Mouse (Mus musculus): ENCODE measurements around the gene 4930512M02Rik. TPM values are rescaled to one million over a fixed set of nuclear protein-coding genes. Genes with fewer than 3 reads are reported as not detected.

The 4930512M02Rik gene
- polyA plus RNA-seq, 1 experiment from 2014 or later: not detected

- ATAC-seq (ENCODE audit: low FRiP score, low TSS enrichment): no peak
- Histone ChIP-seq H3K27ac (replicated peaks; ENCODE audit: low read depth, low read length) (no peak overlapping the region), H3K36me3 (ENCODE audit: control insufficient read depth, insufficient read depth, low read length) (no peaks in the 10 kb centered on the region), H3K4me3 (replicated peaks; ENCODE audit: low read depth, low read length) (no peak overlapping the region), H3K9me3 (ENCODE audit: control insufficient read depth, low read length) (no peaks in the 10 kb centered on the region), H3K4me1 (ENCODE audit: control insufficient read depth, insufficient read depth, low read length) (no peaks in the 10 kb centered on the region), H3K27me3 (ENCODE audit: control insufficient read depth, insufficient read depth, low read length) (no peaks in the 10 kb centered on the region), H3K4me2 (ENCODE audit: low read length) (no peak overlapping the region), H3K9ac (replicated peaks; ENCODE audit: low read length) (no peak overlapping the region)
- no peak for DNase-seq
Observed at GRCm38 (mm10) chr11:11570747-11571146, 56.9 kb downstream of the 4930512M02Rik start.

DNA sequence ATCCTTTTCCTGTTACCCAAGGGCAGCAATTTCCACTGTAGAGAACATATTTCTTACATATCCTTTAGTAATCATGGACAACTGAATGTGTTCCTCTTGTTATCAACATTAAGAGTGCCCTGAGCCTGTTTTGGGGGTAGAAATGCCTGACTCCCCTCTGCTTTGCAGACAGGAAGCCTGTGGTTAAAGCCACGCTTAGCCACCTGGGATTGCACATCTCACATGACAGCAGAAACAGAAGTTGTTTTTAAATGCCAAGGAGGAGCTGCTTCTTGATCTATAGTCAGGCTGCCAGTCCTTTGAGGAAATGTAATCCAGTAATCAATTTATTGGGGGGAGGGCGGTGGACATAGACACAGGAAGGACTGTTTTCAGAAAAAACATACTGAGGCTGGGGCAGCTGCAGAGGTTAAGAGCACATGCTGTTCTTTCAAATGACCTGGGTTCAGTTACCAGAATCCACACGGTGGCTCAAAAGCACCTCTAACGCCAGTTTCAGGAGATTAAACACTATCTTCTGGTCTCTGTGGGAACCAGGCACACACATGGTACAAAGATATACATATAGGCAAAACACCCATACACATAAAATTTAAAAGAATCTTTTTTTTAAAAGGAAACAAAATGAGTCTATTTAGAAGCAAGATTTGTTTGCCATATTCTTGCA, 58.0 kb downstream of the 4930512M02Rik start:
- Histone ChIP-seq H3K4me1 (ENCODE audit: control insufficient read depth, insufficient read depth, low read length) (no peaks in the 10 kb centered on the region), H3K27me3 (ENCODE audit: control insufficient read depth, insufficient read depth, low read length) (no peaks in the 10 kb centered on the region), H3K36me3 (ENCODE audit: control insufficient read depth, insufficient read depth, low read length) (no peaks in the 10 kb centered on the region), H3K4me3 (replicated peaks; ENCODE audit: low read depth, low read length) (no peak overlapping the region), H3K4me2 (ENCODE audit: low read length) (no peak overlapping the region), H3K9ac (replicated peaks; ENCODE audit: low read length) (no peak overlapping the region), H3K9me3 (ENCODE audit: control insufficient read depth, low read length) (no peaks in the 10 kb centered on the region), H3K27ac (replicated peaks; ENCODE audit: low read depth, low read length) (no peak overlapping the region)
- ATAC-seq (ENCODE audit: low FRiP score, low TSS enrichment) (no peak), DNase-seq (no peak)
- 67% methylated on average over 4 of the region's 4 CpGs for WGBS

DNA sequence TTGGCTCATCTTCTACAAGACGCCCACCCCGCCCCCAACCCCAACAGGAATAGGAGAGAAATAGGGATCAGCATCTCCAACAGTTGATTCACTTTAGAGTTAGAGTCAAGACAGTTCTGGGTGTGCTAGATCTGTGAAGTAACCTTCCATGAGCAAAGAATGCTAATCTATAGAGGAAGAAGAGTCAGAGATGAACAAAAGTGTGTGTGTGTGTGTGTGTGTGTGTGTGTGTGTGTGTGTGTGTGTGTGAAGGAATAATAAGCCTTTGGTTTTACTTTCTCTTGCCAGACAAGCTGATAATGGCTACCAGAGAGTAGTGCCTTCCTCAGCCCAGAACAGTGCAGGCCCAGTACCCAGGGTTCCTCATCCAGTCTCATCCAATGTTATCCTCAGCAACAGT, 59.6 kb downstream of the 4930512M02Rik start:
- H3K27me3 ChIP-seq (ENCODE audit: control insufficient read depth, insufficient read depth, low read length): no peaks in the 10 kb centered on the region
- DNase-seq (no peak), ATAC-seq (ENCODE audit: low FRiP score, low TSS enrichment) (no peak)
- 95% methylated on average over 2 of the region's 2 CpGs for WGBS
- H3K36me3 ChIP-seq (ENCODE audit: control insufficient read depth, insufficient read depth, low read length): no peaks in the 10 kb centered on the region
- no peak overlapping the region for H3K9ac ChIP-seq (replicated peaks; ENCODE audit: low read length)
- no peak overlapping the region for H3K4me3 ChIP-seq (replicated peaks; ENCODE audit: low read depth, low read length)
- H3K9me3 ChIP-seq (ENCODE audit: control insufficient read depth, low read length): no peaks in the 10 kb centered on the region
- no peak overlapping the region for H3K4me2 ChIP-seq (ENCODE audit: low read length)
- H3K4me1 ChIP-seq (ENCODE audit: control insufficient read depth, insufficient read depth, low read length): no peaks in the 10 kb centered on the region
- no peak overlapping the region for H3K27ac ChIP-seq (replicated peaks; ENCODE audit: low read depth, low read length)

GRCm38 (mm10) chr11:11565146-11565820, 62.4 kb downstream of the 4930512M02Rik start:
- no peak overlapping the region for H3K9ac ChIP-seq (replicated peaks; ENCODE audit: low read length)
- H3K4me3 ChIP-seq (replicated peaks; ENCODE audit: low read depth, low read length): no peak overlapping the region
- H3K4me2 ChIP-seq (ENCODE audit: low read length): no peak overlapping the region
- no peaks in the 10 kb centered on the region for H3K36me3 ChIP-seq (ENCODE audit: control insufficient read depth, insufficient read depth, low read length)
- no peaks in the 10 kb centered on the region for H3K4me1 ChIP-seq (ENCODE audit: control insufficient read depth, insufficient read depth, low read length)
- H3K27ac ChIP-seq (replicated peaks; ENCODE audit: low read depth, low read length): no peak overlapping the region
- DNase-seq: no peak
- ATAC-seq (ENCODE audit: low FRiP score, low TSS enrichment): no peak
- 80% methylated on average over 6 of the region's 6 CpGs for WGBS
- no peaks in the 10 kb centered on the region for H3K9me3 ChIP-seq (ENCODE audit: control insufficient read depth, low read length)
- no peaks in the 10 kb centered on the region for H3K27me3 ChIP-seq (ENCODE audit: control insufficient read depth, insufficient read depth, low read length)

GRCm38 (mm10) chr11:11564266-11565044, 63.2 kb downstream of the 4930512M02Rik start:
- Histone ChIP-seq H3K9ac (replicated peaks; ENCODE audit: low read length) (no peak overlapping the region), H3K4me1 (ENCODE audit: control insufficient read depth, insufficient read depth, low read length) (no peaks in the 10 kb centered on the region), H3K27me3 (ENCODE audit: control insufficient read depth, insufficient read depth, low read length) (no peaks in the 10 kb centered on the region), H3K4me3 (replicated peaks; ENCODE audit: low read depth, low read length) (no peak overlapping the region), H3K27ac (replicated peaks; ENCODE audit: low read depth, low read length) (no peak overlapping the region), H3K4me2 (ENCODE audit: low read length) (no peak overlapping the region), H3K9me3 (ENCODE audit: control insufficient read depth, low read length) (no peaks in the 10 kb centered on the region), H3K36me3 (ENCODE audit: control insufficient read depth, insufficient read depth, low read length) (no peaks in the 10 kb centered on the region)
- no peak for ATAC-seq (ENCODE audit: low FRiP score, low TSS enrichment)
- no peak for DNase-seq
- WGBS: 81% methylated on average over 7 of the region's 7 CpGs

- no peaks in the 10 kb centered on the region for H3K36me3 ChIP-seq (ENCODE audit: control insufficient read depth, insufficient read depth, low read length)
- DNase-seq (no peak), ATAC-seq (ENCODE audit: low FRiP score, low TSS enrichment) (no peak)
- H3K9me3 ChIP-seq (ENCODE audit: control insufficient read depth, low read length): no peaks in the 10 kb centered on the region
- no peaks in the 10 kb centered on the region for H3K4me1 ChIP-seq (ENCODE audit: control insufficient read depth, insufficient read depth, low read length)
- H3K27ac ChIP-seq (replicated peaks; ENCODE audit: low read depth, low read length): no peak overlapping the region
- no peak overlapping the region for H3K9ac ChIP-seq (replicated peaks; ENCODE audit: low read length)
- no peaks in the 10 kb centered on the region for H3K27me3 ChIP-seq (ENCODE audit: control insufficient read depth, insufficient read depth, low read length)
- no peak overlapping the region for H3K4me3 ChIP-seq (replicated peaks; ENCODE audit: low read depth, low read length)
- 94% methylated on average over 6 of the region's 6 CpGs for WGBS
- H3K4me2 ChIP-seq (ENCODE audit: low read length): no peak overlapping the region
Observed at GRCm38 (mm10) chr11:11561118-11561517, 66.5 kb downstream of the 4930512M02Rik start.

DNA sequence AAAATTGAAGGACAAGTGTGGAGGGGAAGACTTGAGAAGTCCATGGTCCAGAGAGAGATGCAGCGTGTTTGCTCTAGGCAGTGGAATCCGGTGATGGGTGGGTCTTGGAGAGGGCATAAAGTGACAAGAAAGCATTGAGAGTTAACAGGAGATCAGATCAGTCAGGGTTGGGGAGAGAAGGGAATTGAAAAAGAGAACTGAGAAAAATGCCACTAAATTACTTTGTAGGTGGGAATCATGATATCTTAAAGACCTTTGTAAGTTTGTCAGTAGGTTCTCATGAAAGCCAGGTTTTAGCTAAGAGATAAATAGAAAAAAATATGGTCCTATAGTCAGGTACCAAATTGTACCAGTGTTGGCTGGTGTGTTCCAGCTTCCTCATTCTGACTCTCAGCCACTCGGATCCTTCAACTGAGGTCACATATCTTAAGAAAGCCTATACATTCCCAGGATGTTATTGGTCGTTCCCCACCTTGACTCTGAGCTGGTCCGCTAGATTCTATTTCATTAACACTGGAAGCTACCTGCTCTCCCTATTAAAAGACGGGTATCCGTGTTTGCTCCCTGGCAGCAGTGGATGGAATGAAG, 68.4 kb downstream of the 4930512M02Rik start:
- Histone ChIP-seq H3K9ac (replicated peaks; ENCODE audit: low read length) (no peak overlapping the region), H3K4me2 (ENCODE audit: low read length) (no peak overlapping the region), H3K27ac (replicated peaks; ENCODE audit: low read depth, low read length) (no peak overlapping the region), H3K36me3 (ENCODE audit: control insufficient read depth, insufficient read depth, low read length) (no peaks in the 10 kb centered on the region), H3K9me3 (ENCODE audit: control insufficient read depth, low read length) (no peaks in the 10 kb centered on the region), H3K4me1 (ENCODE audit: control insufficient read depth, insufficient read depth, low read length) (no peaks in the 10 kb centered on the region), H3K27me3 (ENCODE audit: control insufficient read depth, insufficient read depth, low read length) (no peaks in the 10 kb centered on the region), H3K4me3 (replicated peaks; ENCODE audit: low read depth, low read length) (no peak overlapping the region)
- WGBS: 89% methylated on average over 7 of the region's 7 CpGs
- ATAC-seq (ENCODE audit: low FRiP score, low TSS enrichment) (no peak), DNase-seq (no peak)

- no peak overlapping the region for H3K27ac ChIP-seq (replicated peaks; ENCODE audit: low read depth, low read length)
- H3K4me3 ChIP-seq (replicated peaks; ENCODE audit: low read depth, low read length): no peak overlapping the region
- H3K36me3 ChIP-seq (ENCODE audit: control insufficient read depth, insufficient read depth, low read length): no peaks in the 10 kb centered on the region
- no peaks in the 10 kb centered on the region for H3K9me3 ChIP-seq (ENCODE audit: control insufficient read depth, low read length)
- H3K27me3 ChIP-seq (ENCODE audit: control insufficient read depth, insufficient read depth, low read length): no peaks in the 10 kb centered on the region
- no peak for DNase-seq
- H3K4me2 ChIP-seq (ENCODE audit: low read length): no peak overlapping the region
- H3K4me1 ChIP-seq (ENCODE audit: control insufficient read depth, insufficient read depth, low read length): no peaks in the 10 kb centered on the region
- H3K9ac ChIP-seq (replicated peaks; ENCODE audit: low read length): no peak overlapping the region
- WGBS: 91% methylated on average over 3 of the region's 3 CpGs
- ATAC-seq (ENCODE audit: low FRiP score, low TSS enrichment): no peak
Observed at GRCm38 (mm10) chr11:11558662-11559061, 69.0 kb downstream of the 4930512M02Rik start.

All from midbrain, embryonic 14.5 days (tissue).